Mouse (Mus musculus): ENCODE measurements at regions not wholly inside any gene's neighbourhood (a gene's known extent, or its start where the extent isn't known, plus 50 kb on each side); places are given as distances from the start of the nearest gene placed in this dataset.

DNA sequence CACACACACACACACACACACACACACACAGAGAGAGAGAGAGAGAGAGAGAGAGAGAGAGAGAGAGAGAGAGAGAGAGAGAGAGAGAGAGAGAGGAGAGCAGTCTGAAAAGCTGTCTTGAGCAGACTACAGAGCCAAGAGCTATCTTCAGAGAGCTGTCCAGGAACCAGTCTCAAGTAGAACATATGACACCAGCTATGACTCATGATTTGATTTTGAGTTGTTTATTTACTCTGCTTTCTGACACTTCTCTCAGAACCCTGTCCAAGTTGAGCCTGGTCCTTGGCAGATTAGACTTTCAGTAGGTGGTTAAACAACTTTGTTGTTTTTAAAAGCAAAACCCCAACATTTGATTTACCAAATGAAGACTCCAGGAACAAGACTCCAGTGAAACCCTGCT lies 420.8 kb upstream of the Lcorl start:
- no peak for DNase-seq

DNA sequence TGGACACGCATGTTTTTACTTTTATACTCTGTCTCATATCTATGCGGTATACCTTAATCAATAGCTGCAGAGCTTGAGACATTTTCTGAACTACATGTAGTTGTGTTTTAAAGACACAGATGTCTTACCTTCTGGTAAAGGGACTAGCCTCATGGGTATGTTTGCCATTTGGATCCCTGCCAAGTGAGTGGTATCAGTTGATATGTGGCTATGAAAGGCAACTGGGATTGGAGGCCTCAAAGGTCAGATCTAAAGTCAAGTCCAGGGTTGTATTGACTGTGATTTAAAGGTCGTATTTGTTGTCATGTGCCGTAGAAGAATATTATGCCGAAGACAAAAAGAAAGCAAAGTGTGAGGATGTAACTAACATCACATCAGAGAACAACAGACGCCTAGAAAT lies 399.3 kb upstream of the Lcorl start:
- no peak for DNase-seq

DNA sequence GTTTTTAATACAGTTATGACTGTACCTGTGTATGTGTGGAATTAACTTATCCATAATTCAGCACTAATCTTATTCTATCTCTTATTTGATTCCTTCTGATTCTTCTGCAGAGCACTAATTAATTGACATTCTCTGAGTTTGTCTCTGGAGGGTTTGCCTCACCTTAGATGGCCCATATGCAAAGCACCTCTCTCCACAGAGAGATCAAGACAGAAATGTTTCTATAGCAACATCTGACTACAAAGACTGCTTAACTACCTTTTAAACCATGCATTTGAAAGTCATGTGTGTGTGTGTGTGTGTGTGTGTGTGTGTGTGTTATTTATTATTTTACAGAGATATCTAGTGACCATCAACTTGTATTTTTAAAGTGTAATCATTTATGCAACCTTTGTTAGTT lies 396.5 kb upstream of the Lcorl start:
- DNase-seq = no peak

DNA sequence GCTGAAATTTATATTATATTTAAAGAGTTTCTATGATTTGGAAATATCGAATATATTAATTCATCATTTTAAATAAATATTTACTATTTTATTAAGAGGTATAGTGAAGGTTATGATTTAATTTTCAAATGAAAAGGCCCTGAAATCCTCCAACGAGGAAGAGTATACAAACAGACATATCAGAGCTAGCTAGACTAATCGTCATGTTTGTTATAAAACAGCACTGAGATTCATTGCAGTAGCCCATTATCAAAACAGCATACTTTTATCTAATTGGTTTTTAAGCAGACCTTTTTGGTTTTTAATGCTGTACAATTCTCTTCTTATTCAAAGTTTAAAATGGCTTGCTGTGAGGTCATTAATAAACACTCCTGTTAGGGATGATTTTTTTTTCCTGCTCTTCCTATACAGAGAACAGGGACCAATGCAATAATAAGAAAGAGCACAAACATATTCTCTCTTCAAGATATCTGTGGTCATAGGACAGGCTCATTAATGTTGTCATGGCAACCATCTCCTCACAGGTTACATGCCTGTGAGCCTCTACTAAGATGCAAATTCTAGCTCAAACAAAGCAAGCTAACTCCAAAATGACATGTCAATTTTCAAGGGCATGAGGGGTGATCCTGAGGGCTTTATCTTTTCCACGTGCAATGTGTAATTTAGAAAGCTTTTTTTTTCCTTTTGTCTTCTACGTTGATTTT lies 378.1 kb upstream of the Lcorl start:
- DNase-seq = no peak

DNA sequence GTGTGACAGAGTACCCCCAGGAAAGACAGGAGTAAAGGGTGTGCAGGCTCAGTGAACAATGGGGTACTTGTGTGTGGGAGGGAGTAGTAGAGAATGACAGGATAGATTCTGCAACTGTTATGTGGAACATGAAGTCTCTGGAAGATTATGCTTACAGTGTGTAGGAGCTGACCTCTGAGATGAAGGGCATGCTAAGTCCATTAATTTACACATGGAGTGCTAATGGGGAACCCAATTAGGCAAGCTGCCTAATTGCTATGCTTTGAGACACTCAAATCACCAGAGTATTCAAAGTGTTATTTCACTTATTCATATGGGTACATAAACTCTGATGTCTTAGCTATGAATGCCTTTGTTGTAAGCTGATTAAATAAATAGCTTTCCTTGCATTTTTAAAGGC lies 375.4 kb upstream of the Lcorl start:
- DNase-seq = no peak

DNA sequence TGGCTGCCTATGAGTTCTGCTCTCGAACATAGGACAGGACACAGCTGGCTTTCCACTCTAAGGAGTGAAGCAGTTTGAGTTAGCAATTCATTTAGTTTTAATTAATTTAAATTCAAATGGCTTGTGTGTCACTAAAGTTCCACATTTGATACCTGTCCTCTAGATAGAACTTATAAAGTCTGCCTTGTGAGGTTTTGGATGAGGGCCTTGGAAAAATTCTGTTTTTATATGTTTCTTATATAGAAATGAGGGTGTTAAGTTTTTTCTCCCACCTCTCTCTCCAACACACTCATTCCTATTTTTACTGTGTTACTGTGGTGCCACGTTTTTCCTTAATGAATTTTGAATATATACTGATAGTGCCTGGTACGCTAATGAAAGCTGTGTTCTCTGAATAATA lies 371.3 kb upstream of the Lcorl start:
- no peak for DNase-seq

DNA sequence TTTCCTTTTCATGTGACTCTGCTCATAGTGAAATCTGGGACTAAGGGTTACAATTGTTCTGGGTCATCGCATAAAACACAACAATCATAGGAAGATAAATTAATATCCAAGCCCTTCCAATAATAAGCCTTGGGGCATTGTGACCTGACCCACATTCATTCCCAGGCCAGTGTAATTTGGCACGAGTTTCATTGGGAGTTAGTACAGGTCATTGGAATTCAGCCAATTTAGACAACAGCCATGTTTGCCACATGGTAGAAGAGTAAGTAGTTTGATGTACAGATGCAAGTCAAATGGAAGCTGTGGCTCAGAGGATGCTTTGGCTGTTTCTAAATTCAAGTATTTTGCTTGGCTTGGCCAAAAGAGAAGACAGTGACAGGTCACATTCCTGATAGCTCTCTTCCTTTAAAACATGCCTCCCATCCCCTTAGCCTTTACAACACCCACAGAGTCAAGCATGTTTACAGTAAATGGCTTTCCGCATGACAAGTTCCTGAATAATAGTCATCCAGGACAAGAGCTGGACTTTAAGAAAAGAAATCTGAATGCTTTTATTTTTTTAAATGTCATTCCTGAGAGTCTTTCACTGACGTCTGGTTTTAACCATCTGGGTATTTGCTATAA lies 355.5 kb upstream of the Lcorl start:
- no peak for DNase-seq

DNA sequence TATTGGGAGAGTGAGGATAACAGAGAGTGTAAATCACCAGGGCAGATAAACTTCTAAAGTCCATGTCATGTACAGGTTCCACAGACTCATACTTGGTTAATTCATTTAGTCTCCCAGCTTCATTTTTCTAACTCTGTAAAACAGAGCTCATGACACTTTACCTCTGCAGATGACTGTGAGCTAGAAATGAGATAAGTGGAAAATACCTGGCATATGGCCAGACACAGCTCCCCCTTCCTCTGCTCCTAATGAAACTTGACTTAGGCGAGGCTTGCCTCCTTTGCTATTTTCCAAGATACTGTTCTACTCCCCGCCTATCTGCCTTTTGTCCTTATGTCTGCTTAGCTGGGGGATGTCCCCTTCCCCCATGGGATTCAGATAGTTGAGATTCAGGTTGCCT lies 351.7 kb upstream of the Lcorl start:
- DNase-seq = no peak

DNA sequence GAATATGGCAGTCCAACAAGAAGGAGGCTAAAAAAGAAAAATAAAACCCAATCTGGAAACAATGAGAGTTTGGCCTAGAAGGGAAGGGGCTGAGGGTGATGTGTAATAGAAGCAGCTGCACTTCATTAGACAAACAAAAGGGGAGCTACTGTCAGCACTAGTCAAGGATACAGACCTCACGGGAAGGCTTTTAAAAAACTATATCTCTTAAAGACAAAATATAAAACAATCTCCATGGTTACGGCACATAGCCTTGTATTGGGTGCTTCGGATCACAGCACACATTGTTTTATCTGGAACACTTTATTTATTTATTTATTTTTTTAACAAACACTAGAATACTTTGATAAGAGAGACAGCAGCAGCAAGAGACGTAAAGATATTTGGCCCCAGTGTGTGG lies 346.3 kb upstream of the Lcorl start:
- no peak for DNase-seq

DNA sequence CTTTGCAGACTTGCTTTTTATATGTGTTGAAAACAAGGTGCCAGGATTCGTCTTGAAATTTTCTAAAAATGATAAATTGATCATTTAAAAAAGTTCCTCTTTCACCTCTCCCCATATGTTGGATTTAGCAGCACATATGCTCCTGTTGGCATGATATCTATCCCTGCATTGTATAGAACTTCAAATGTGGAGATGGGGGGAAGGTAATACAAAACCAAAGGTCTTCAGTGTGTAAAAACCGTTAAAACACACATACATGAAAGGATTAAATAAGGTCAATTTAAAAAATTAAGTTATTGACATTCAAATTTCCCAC lies 345.0 kb upstream of the Lcorl start:
- no peak for DNase-seq

DNA sequence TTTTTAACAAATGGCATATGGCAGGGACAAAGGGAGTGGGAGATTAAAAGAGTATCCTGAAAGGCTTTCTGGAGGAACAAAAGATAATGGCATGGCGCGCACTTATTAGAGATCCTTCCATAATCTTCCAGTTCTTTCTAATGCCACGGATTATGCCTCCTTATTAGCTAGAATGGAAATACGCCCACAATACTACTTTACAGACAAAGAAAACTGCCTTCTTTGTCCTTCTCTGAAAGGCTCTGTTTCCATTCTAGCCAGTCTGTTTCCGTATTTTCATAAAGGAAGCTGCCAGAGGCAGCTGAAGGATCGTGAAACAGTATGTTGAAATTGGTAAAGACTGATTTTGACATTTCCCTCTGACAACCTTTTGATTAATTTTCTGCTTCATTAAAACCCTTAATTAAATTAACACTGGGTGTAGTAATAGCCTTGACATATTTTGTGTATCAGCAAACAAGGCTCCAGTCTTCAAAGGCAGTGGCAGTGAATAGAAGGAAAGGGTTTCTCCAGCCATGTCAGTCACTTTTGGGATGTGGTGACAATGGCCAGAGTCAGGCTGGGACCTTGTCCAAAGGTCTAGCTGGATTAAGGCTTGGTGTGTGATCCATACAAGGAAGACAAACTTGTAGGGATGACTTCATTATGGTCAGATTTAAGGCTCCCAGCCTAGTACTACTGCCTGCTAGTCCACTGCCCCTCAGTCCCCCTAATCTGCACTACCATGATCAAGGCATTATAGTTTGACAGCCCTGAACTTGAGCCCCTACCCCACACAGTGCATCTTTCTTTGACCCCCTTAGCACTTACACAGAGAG lies 344.4 kb upstream of the Lcorl start:
- DNase-seq = no peak

DNA sequence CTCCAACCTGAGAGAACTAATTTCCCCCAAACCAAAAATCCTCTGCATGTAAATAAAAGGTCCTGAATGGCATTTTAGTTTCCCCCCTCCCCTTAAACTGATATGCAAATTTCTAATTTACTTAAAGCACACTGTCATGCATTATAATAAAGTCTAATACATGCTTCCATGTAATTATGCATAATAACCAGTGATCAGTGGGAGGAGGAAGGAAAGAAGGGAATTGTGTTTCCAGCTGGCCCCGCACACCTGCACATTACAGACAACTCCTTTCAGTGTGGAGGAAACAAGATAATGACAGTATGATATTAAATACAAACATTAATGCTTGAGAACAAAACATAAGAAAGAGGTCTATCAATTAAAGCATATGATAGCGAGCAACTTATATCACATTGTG lies 329.5 kb upstream of the Lcorl start:
- no peak for DNase-seq

DNA sequence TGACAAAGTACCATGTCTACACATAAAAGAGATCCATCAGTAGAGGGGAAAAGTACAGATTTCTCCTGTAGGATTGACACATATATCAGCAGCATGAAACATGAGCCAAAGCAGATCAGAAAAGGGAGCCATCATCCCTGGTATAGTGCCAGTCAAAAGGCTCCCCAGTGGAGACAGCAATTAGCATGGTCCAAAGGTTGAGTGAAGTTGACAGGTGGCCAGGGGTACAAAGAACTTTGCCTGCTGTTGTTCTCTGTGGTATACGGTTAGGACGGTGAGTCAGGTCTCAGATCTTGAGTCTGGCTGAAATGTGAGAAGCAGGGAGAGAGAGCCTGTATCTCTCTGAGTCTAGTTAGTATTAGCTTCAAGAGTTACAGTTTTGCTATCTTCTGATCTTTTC lies 324.7 kb upstream of the Lcorl start:
- no peak for DNase-seq

DNA sequence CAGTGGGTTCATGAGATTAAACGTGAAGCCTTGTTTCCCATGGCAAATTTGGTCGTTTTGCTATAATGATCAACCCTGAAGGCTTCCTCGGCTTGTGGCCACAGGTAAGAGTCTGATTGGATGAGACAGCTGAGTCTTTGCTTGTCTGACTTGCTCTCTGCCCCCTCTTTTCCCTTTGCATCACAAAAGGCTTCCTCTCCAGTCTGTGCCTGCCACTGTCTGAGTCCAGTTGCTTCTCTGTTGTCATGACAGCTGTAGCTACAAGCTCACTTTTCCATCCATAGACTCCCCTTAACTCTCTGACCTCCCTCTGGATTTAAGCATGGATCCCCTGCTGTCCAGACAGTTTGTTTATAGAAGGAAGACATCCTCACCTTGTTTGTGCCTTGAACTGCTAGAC lies 314.9 kb upstream of the Lcorl start:
- no peak for DNase-seq

DNA sequence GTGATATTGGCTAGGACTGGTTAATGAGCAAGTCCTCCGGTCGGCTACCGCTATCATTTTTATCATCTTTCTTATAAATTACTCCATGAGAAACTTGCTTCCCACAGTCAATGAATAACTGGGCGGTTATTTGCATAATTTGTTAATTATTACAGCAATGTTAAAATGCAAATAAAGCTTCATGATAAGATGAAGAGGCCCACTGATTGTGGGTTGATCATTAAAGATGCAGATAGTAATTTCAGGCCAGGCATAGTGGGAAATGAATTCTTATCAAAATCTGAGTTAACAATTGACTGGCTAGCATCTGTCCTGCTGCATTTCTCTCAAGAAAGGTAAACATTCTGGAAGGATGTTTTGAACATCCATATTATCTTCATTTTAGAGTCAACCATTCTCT lies 303.4 kb upstream of the Lcorl start:
- no peak for DNase-seq

DNA sequence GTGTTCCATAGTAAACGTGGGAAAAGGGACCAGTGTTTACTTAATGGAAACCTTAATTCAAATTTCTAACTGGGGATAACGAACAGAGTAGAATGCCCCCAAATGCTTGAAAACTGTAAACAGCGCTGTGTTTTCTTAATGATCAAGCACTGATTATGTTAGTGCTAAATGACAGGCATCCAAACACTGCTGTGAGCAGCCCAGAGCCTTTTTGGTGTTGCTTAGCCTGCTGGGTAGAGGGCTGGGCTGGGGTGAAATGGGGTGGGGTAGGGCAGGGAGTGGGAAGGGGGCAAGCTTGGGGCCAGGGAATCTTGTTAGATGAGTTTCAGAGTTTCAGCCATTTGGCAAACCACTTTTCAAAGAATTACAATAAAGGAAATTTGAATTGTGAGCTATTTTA lies 294.6 kb upstream of the Lcorl start:
- peak; percentile 64 for DNase-seq

DNA sequence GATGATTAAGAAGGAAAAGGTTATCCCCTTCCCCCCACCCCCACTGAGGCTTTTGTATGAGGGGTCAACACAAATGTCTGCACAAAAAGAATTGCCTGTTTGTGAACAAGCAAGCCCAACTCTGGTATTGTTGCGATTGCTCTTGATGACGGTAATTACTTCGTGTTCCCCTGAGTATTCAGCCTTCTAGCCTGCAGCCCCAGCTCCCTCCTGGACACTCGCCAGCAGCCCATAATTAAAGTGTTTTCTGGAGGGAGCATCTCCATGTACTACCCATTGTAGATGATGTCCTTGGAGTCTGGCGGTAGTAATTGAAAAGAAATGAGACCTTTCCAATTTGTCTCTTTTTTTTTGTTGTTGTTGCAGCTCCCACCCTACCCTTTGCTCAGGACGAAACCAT lies 293.4 kb upstream of the Lcorl start:
- peak; percentile 34 for DNase-seq

DNA sequence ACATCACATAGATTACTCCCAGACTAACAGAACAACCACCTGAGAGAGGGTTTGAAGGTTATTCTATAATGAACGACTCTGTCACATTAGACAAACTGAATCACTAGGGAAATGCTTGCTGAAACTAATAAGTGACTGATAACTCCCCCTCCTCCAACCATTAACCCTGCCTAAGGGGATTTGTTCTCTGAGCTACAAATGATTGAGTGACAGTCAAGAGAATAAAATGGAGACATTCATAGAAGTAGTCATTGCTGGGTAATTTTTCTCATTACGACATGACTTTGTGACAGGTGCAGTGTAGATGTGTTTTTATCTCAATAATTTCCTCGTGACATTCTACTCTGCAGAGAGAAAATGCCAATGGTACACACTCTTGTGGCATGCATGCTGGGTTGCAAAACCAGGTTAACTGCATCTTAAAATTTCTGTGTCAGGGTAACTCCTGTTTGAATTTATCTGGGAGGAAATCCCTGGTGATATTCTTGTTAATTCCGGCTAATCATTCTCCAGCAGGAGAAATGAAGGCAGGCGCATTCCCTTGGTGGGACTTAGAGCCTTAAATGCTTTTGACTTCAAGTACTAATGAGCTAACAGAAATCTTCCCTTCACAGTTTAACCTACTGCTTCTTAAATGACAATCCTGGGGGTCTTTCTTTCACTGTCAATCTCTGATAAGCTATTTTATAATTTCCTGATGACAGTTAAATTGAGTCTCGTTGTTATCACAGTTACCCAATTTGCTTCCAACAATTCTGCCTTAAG lies 292.6 kb upstream of the Lcorl start:
- DNase-seq = peak; percentile 23

DNA sequence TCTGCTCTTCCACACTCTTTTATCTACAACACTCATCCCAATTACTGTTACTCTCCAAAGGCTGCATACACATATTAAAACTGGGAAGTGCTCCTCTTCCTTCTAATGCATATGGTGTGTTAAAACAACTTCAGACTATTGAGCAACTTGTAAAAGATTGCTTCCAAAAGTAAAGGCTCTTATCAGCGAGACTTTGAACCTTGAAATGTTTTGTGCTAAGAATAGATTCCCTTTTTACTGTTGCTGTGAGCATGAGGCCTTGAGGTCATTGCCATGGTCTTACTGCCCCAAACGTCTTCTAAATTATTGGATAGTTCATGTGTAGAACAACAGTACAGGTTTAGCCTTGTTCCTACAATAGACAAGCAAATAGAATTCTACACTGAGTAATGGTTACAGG lies 281.6 kb upstream of the Lcorl start:
- DNase-seq = no peak

DNA sequence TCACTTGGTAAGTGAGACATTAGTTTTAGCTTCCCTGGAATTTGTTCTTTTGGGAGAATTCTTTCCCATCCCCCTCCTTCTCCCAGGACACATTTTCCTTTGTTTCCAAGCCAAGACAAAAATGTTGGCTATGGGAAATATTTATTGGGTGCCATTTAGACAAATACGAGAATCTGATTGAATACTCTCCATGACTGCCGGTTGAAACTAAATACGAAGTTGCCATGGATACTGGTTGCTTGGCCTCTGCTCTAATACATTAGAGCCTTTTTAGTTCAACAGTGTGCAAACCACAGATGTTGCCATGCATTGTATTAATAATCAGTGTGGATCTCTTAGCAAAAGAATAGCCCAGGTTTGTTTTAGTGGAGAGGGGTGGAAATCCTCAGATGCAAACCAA lies 280.3 kb upstream of the Lcorl start:
- no peak for DNase-seq

DNA sequence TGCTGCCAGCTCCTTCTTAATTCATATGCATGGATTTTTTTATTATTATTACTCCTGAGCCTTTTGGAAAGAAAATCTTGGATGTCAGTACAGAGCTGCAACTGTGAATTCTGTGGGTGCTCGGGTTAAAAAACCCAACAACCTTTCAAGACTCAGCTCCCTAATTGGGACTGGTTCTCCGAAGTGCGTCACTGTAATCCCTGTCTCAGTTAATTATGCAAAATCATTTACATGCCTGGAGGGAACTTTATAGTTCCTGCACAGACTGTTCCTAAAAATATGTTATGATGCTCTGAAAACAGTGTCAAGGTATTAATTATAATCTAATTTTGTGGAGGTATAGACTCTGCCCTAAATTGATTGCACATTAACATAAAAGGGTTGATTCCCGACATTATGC lies 250.6 kb upstream of the Lcorl start:
- DNase-seq = no peak

DNA sequence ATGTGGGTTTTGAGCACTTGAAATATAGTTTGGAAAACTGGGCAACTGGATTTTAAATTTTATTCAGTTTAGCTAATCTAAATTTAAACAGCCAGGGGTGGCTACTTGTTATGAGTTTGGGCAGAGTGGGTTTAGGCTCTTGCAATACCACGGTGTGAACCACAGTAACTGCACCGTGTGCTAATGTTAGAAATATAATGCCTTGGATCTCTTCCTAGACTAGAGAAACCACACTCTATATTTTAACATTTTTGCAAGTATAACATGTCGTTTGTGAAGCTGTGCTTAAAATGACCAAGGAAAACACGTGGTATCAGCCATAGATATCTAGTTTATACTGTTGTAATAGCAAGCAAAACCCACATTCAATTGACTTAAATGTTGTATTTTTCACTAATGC lies 245.9 kb upstream of the Lcorl start:
- no peak for DNase-seq

DNA sequence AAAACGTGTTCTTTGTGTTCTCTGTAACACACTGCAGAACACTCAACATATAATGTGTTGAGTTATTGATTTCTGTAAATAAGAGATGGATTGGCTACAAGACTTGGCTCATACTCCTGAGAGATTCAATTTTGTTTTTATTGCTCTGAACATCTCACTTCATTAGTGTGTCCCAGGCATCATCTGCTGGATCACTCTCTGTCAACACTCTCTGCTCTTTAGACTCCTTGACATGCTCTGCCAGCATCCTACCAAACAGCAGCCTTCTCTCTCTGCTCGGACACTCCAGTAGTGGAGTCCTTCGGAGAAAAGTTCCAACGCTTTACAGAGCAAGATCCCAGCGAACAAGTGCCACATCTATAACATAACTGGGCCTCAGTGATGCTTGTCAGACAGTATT lies 235.1 kb upstream of the Lcorl start:
- no peak for DNase-seq

DNA sequence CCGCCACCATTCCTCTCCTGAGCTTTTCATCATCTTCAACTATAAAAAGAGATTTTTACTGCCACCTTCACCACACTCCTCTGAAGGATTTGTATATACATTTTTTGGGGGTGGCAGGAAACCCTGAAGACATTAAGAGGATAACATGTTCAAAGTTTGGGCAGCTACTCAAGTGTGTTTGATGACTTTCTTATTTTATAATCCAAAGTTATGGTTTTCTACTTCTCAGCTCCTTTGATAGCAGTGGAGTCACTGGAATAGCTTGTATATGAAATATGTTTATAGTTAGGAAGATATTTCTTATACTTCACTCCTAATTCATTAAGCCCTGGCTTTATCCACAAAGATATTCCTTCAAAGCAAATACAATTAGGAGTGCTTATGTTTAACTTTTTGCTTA lies 229.5 kb upstream of the Lcorl start:
- no peak for DNase-seq

Measured in heart, adult 11 months (tissue).